Mouse (Mus musculus): ENCODE results near the gene Dbh.

DNA sequence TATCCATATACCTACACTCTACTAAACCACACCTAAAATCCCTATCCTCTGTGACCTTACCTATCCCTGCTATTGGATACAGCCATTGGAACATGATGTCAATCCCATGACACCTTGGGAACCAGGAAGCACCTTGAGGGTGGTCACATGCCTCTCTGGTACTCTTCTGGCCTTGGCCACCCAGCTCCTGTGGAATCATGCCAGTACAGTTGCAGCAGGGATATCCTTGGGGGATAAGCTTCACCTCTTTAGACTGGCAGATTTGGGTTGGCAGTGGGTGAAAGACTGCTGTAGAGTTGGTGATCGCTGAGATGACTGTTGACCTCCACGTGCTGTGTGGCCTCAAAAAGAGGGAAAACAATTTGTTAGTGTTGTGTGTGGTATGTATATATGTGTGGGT lies 3.5 kb upstream of the Dbh start:
- TF ChIP-seq CTCF (IDR thresholded peaks at IDR 0.05; ENCODE audit: borderline replicate concordance, control insufficient read depth, extremely low read depth, insufficient read depth, low read length, poor library complexity) (no peak), POLR2A (IDR thresholded peaks at IDR 0.05; ENCODE audit: control insufficient read depth, extremely low read depth, insufficient read depth, low read length, poor library complexity) (no peak)
